Mouse (Mus musculus): ENCODE data around the gene Hoxa6. TPM values are rescaled to one million over a fixed set of nuclear protein-coding genes. Genes with fewer than 3 reads are reported as not detected.

Gene Hoxa6
- total and polyA plus RNA-seq, 3 experiments = 0.58 to 2.2 (median 2.1) TPM

DNA sequence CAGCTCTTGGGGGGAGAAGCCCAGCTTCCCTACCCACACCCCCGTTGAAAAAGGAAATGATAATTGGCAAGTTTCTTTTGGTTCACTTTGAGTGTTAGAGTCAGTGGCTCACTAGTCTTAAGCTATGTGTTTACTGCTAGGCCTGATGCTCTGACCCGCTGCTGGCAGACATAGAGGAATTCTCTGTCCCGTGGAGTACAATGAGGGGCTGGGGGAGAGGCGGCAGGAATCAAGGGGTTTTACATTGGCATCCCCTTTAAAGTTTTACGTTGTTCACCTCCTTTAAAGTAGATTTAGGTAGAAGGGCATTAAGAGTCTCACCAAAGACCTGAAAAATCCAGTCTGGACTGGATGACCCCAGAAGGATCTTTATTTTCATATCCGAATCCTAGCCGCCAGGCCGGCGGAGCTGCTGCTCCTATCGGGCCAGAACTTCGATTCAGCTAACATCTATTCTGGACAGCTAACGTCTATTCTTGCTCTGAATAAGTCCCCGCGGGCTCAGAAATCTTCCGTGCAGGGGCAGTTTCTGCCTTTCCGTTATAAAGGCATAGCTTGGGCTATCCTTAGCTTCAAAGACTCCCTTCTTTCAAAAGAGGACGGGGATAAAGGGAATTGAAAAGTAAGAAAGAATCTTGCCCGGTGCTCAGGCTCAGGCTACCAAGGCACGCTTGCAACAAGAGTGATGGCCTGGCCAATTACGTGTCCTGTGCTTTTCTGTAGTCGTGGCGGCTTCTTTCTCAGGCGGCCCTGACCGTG lies 43.7 kb upstream of the Hoxa6 start:
- H3K4me3 ChIP-seq (replicated peaks in 1 of 3; ENCODE audit: low read depth in 2 of 3, low read length in 2 of 3, poor library complexity in 1 of 3) = no peak overlapping the region
- TF ChIP-seq GABPA (IDR thresholded peaks at IDR 0.05; ENCODE audit: insufficient replicate concordance, low read depth, low read length) = no peak
- TF ChIP-seq ETS1 (conservative IDR thresholded peaks at IDR 0.05; ENCODE audit: low read depth, low read length) = no peak
- TF ChIP-seq MEF2A (IDR thresholded peaks at IDR 0.05; ENCODE audit: borderline replicate concordance, low read depth, low read length) = no peak
- TF ChIP-seq PAX5 (IDR thresholded peaks at IDR 0.05; ENCODE audit: low read length) = no peak
- no peak for DNase-seq (ENCODE audit: extremely low read depth)
- dilution Hi-C loops (cut with MboI; ENCODE audit: extremely low pct_ligation_motif_present, extremely low pct_unique_long_range_greater_than_20kb, low sequenced_read_pairs) = no loop called here
- no peak overlapping the region for H3K4me2 ChIP-seq (ENCODE audit: insufficient read depth, low read depth, poor library complexity, severe bottlenecking)
- H3K79me2 ChIP-seq (replicated peaks; ENCODE audit: control insufficient read depth, extremely low read depth, insufficient read depth, poor library complexity, severe bottlenecking) = no peaks in the 10 kb centered on the region
- no peak overlapping the region for H3K27ac ChIP-seq (ENCODE audit: insufficient read depth, low read depth)
- no peaks in the 10 kb centered on the region for H3K36me3 ChIP-seq (replicated peaks in 1 of 2; ENCODE audit: control insufficient read depth in 1 of 2, insufficient read depth in 1 of 2, low read length in 1 of 2)
- no peak overlapping the region for H3K9ac ChIP-seq (ENCODE audit: insufficient read depth, low read depth)
- peaks cover 21% of the 10 kb centered on the region for H3K9me3 ChIP-seq (replicated peaks; ENCODE audit: low read length)
- no peaks in the 10 kb centered on the region for H3K27me3 ChIP-seq (replicated peaks)
- in situ Hi-C loops (cut with MboI; ENCODE audit: low pct_ligation_motif_present, low pct_unique_long_range_greater_than_20kb, low sequenced_read_pairs) = loop anchor here (25.0 kb wide), 1 partner anchor 660 kb away; no protein-coding TSS in a partner anchor
- no peaks in the 10 kb centered on the region for H3K4me1 ChIP-seq (ENCODE audit: control insufficient read depth in 1 of 2, insufficient read depth in 2 of 2)

DNA sequence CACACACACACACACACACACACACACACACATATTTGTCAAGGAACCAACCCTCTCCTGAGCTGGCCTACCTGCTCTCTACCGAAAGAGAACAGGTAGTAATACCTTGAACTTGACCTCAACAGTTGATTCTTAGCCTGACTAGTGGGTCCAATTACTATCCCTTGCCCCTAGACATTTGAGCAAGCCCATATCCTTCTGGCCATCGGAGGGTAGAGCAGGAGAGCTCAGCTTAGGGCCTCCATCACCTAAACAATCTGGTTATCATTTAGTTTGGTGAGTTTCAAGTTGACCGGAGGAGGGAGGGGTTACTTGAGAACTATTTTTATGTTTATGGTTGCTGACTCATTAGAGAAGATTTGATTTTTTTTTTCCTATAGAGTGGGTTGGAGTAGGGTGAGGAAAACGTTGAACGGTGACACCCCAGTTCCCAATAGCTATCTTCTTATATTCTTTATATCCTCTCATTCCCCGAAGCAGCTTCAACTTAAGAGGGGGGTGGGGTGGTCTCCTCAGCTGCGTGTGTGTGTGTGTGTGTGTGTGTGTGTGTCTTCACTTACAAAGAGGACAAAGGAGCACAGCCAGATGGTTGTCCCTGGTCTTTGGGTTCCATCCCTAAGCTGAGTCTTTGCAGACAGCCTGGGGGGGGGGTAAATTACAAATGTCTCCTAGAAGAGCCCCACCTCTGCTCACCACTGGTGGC lies 42.8 kb upstream of the Hoxa6 start:
- Histone ChIP-seq H3K9ac (ENCODE audit: insufficient read depth, low read depth) (no peak overlapping the region), H3K36me3 (replicated peaks in 1 of 2; ENCODE audit: control insufficient read depth in 1 of 2, insufficient read depth in 1 of 2, low read length in 1 of 2) (no peaks in the 10 kb centered on the region), H3K27ac (ENCODE audit: insufficient read depth, low read depth) (no peak overlapping the region), H3K4me3 (replicated peaks in 1 of 3; ENCODE audit: low read depth in 2 of 3, low read length in 2 of 3, poor library complexity in 1 of 3) (no peak overlapping the region), H3K79me2 (replicated peaks; ENCODE audit: control insufficient read depth, extremely low read depth, insufficient read depth, poor library complexity, severe bottlenecking) (no peaks in the 10 kb centered on the region), H3K4me2 (ENCODE audit: insufficient read depth, low read depth, poor library complexity, severe bottlenecking) (no peak overlapping the region), H3K27me3 (replicated peaks) (no peaks in the 10 kb centered on the region), H3K9me3 (replicated peaks; ENCODE audit: low read length) (peaks cover 21% of the 10 kb centered on the region), H3K4me1 (ENCODE audit: control insufficient read depth in 1 of 2, insufficient read depth in 2 of 2) (no peaks in the 10 kb centered on the region)
- dilution Hi-C loops (cut with MboI; ENCODE audit: extremely low pct_ligation_motif_present, extremely low pct_unique_long_range_greater_than_20kb, low sequenced_read_pairs) = no loop called here
- in situ Hi-C loops (cut with MboI; ENCODE audit: low pct_ligation_motif_present, low pct_unique_long_range_greater_than_20kb, low sequenced_read_pairs) = loop anchor here (25.0 kb wide), 1 partner anchor 661 kb away; no protein-coding TSS in a partner anchor
- no peak for TF ChIP-seq MAX (IDR thresholded peaks at IDR 0.05; ENCODE audit: low read length)
- DNase-seq (ENCODE audit: extremely low read depth) = no peak

DNA sequence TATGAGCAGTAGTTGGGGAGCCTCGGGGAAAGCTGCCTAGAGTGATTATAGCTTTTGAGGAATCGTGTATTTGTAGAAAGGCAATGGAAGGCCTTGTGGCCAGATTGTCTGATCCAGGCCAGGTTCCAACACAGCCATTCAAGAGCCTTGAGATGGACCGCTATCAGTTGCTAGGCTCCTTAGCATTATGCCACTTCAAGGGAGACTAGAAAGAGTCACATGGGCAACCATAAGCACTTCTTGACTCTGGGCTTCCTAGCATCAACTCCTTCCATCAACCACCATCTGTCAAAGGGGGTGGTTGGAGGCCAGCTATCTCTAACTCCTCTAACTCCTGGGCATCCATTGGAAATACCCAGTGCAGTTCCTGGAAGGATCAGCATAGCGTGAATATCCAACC lies 41.3 kb upstream of the Hoxa6 start:
- Histone ChIP-seq H3K79me2 (replicated peaks; ENCODE audit: control insufficient read depth, extremely low read depth, insufficient read depth, poor library complexity, severe bottlenecking) (no peaks in the 10 kb centered on the region), H3K9me3 (replicated peaks; ENCODE audit: low read length) (peaks cover 26% of the 10 kb centered on the region), H3K27me3 (replicated peaks) (no peaks in the 10 kb centered on the region), H3K36me3 (replicated peaks in 1 of 2; ENCODE audit: control insufficient read depth in 1 of 2, insufficient read depth in 1 of 2, low read length in 1 of 2) (no peaks in the 10 kb centered on the region), H3K9ac (ENCODE audit: insufficient read depth, low read depth) (no peak overlapping the region), H3K4me3 (replicated peaks in 1 of 3; ENCODE audit: low read depth in 2 of 3, low read length in 2 of 3, poor library complexity in 1 of 3) (no peak overlapping the region), H3K4me2 (ENCODE audit: insufficient read depth, low read depth, poor library complexity, severe bottlenecking) (no peak overlapping the region), H3K27ac (ENCODE audit: insufficient read depth, low read depth) (no peak overlapping the region), H3K4me1 (ENCODE audit: control insufficient read depth in 1 of 2, insufficient read depth in 2 of 2) (no peaks in the 10 kb centered on the region)
- in situ Hi-C loops (cut with MboI; ENCODE audit: low pct_ligation_motif_present, low pct_unique_long_range_greater_than_20kb, low sequenced_read_pairs) = loop anchor here (25.0 kb wide), 1 partner anchor 662 kb away; no protein-coding TSS in a partner anchor
- dilution Hi-C loops (cut with MboI; ENCODE audit: extremely low pct_ligation_motif_present, extremely low pct_unique_long_range_greater_than_20kb, low sequenced_read_pairs) = no loop called here
- DNase-seq (ENCODE audit: extremely low read depth) = no peak
- no peak for TF ChIP-seq MAFK (IDR thresholded peaks at IDR 0.05; ENCODE audit: insufficient replicate concordance, low read length)
- TF ChIP-seq USF1 (IDR thresholded peaks at IDR 0.05; ENCODE audit: low read depth, low read length) = no peak

Data from CH12.LX (cell line).